Mouse (Mus musculus): ENCODE measurements around the gene Ntn1.

The Ntn1 gene

DNA sequence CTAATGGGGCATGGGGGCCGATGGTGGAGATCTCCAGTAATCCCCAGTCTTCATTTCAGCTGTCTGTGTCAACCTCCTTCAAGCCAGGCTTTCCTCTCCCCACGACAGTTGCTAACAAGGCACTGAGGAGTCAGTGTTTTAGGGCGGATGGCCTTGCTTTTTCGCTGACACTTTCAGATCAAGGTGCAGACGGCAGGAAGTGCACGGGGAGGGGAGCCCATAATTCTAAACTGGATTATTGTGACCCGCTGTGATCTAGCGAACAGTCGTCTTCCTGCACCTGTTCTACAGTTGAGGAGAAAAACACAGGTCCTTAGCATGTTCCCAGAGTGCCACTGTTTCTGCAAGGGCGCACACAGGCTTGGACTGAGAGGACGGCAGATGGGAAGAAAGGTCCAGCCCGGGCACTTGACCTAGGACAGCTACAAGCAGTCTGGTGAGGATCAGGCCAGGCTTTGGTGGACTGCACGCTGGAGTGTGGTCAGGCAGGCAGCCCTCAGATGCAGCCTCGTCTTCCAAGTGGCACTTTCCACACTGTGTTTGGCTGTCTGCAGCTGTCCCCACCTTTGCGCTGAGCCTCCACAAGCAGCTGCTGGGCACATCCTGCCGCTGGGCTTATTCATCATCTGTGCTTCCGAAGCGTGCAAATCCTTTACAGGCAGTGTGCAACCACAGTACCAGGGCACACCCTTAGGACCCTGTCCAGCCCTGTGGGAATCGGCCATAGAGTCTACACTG lies 129.7 kb downstream of the Ntn1 start:
- no peak for DNase-seq (ENCODE audit: low spot score in 2 of 2)

DNA sequence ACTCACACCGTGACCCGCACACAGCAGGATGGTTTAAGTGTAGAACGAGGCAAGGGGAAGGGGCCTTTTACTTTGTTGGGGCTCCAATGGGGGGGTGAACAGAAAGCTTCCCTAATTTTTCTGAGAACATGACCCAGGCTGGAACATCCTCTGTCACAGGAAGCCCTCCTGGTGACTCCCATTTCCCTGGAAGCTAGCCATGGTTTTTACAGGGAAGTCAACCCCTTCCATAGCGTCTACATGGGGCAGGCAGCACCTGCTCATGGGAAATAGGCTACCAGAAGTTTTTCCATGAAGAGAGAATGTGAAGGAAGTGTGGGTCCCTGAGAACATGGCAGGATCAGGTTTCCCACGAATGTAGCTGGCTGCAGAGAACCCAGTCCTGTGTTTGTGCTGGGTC lies 136.3 kb downstream of the Ntn1 start:
- DNase-seq (ENCODE audit: low spot score in 2 of 2): no peak

DNA sequence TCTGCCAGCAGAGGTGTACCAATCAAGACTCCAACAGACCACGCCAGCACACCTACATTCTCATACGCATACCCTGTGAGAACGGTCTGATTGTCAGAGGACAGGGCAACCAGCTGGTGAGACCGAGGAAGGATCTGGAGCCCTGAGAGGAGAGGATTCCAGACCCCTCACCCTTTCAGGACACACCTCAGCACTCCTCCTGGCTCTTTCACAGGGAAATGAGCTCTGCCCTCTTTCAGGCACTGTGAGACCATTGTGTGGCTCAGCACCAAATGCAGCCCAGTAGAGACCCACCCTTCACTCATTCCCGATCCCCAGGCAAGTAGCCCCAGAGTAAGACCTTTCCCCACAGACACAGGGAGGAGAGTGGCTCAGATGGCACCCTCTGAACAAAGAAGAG lies 137.5 kb downstream of the Ntn1 start:
- no peak for DNase-seq (ENCODE audit: low spot score in 2 of 2)

DNA sequence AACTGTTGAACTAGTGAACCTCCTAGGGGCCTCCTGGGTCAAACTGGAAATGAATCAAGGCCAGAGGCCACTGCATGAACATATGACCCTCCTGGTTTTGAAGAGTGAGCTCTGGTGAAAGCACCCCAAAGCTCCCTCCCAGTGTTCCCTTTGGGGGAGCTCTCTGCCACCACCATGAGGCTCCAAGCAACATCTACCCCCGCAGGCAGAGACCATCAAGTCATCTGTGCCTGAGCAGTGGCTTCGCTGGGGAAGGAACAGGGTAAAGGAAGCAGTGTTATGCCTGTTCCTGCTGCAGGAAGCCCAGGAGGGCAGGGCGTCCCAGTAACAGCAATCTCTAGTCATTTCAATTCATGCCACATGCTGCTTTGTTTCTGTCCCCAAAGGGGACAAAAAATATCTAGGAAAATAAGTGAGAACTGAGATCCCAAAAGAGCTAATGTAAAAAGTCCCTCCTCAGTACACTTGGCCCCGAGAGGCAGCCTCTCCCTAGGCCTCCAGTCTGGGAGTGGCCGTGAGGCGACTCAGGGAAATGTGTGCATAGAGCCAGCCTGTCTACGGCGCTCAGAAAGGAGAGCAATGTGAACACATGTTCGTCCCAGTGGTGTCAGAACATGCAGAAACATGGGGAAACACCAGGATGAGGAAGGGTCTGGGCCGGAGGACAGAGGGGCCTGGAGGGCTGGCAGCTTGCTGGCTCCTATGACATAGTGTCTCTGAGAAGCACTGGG lies 139.3 kb downstream of the Ntn1 start:
- DNase-seq (ENCODE audit: low spot score in 2 of 2): no peak

DNA sequence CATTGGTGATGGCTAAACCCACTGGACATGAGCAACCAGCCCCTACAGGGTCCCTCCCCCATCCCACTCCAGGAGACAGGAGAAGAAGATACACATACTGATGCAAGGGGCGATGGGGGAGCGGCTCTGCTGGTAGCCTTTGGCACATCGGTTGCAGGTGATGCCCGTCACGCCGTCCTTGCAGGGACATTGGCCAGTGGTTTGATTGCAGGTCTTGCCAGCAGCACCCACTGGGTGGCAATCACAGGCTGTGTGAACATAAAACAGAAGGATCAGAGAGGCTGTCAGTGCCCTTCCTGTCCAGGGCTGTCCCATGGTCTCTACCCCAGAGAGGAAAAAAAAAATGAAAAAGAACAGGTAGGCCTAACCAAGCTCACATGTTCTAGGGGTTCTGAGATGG lies 140.2 kb downstream of the Ntn1 start:
- no peak for DNase-seq (ENCODE audit: low spot score in 2 of 2)

DNA sequence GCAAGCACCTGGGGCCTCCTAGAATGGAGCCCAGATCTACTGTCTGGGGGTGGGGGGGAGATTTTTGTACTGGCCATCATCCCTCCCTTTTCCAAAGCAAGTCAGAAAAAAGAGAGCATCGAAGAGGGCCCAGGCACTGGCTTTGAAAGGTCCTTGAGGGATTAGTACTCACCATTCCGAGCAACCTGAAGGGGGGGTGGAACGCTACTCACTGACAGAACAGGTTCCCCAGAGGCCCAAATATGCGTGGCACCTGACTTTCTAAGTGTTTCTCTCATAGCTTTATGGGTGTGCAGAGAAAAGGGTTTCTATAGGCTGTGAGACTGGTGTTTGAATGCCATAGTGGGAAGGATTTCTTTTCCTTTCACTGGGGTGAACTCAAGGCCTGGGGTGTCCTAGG lies 142.1 kb downstream of the Ntn1 start:
- no peak for DNase-seq (ENCODE audit: low spot score in 2 of 2)

DNA sequence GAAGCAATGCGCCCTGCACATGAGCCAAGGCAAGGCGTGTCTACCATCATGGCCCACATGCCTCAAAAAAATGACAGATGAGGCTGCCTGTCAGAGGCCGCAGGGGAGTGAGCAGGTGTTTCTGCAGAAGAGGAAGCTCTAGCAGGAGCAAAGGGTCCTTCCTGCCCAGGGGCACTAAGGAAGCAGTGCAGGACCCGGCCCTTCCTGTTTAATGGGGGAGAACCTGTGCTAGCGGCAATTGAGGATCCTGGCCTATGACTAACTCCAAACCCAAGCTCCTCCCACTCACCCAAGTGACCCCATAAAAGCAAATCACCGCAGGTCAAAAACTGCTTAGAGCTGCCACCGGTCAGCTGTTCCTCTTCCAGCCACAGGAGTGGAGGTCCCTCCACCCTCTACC lies 147.1 kb downstream of the Ntn1 start:
- no peak for DNase-seq (ENCODE audit: low spot score in 2 of 2)

DNA sequence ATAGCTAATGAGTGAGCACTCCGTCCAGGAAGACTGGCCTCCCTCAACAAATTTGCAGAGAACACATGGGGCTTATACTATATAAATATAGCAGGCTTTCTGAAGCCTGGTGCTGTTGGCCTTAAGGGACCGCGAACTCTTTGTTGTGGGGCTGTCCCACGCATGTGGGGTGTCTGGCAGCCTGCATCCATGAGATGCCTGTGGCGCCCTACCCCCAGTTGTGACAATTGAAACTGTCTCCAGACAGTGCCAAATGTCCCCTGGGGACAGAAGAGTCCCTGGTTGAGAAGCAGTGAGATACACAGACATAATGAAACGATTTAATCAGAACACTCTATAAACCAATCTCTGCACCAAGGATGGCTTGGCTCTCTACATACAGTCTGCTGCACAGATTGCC lies 150.5 kb downstream of the Ntn1 start:
- DNase-seq (ENCODE audit: low spot score in 2 of 2): no peak

DNA sequence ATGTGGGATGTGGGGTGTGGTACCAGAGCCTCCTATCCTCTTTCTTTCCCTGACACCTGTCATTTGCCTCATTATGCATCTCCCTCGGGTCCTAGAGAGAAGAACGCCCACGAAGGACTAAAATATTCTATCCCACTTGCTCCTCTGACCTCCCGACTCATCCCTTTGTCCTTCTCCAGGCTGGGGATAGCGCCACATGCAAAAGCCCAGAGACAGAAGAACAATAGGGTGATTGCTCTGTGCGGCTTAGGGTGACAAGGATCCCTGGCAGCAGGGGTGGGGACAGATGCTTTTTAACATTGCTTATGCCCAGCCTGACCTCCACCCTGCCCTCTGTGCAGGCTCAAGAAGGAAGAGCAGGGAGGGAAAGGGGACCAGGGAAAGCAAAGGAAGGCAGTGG lies 152.7 kb downstream of the Ntn1 start:
- DNase-seq (ENCODE audit: low spot score in 2 of 2): no peak

DNA sequence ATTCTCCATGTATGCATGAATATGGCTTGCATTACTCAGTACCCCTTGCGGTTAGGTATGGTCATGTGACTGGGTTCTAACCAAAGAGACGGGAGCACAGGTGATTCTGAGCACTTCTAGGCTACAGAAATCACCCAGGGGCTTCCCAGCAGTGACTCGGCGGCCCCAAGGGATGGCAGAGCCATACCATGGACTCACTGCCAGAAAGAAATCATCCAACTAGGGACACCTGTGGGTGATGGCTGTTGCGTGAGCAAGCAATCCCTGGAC lies 155.7 kb downstream of the Ntn1 start:
- no peak for DNase-seq (ENCODE audit: low spot score in 2 of 2)

DNA sequence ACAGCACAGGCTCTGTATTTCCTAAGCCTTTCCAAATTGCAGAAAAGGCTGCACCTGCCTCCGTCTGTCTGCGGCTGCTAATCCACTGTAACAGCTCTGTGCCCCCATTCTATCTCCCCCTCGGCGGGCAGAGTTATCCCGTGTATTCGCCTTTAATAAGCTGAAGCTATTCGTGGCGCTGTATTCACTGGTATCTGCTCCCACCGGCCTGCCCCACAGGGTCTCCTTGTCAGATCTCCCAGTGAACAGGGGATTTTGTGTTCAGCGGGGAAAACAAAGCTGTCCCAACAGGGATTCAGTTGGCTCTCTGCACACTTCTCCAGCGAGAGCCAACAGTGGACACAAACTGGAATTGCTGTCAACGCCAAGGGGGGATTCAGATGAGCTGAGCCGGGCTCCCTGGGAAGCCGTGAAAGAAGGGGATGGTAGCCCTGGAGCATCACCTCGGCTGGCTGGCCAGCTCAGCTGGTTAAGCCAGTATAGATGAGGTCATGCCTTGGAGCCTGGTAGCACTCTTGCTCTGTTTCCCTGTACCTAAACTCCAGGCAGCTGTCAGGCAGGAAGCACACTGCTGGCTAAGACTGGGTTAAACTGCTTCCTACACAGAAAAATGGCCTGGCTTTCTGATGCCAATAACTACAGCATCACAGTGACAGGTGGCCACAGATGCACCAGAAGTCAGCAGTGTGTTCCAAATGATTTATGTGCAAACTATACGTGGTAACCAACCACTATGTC lies 156.2 kb downstream of the Ntn1 start:
- no peak for DNase-seq (ENCODE audit: low spot score in 2 of 2)

DNA sequence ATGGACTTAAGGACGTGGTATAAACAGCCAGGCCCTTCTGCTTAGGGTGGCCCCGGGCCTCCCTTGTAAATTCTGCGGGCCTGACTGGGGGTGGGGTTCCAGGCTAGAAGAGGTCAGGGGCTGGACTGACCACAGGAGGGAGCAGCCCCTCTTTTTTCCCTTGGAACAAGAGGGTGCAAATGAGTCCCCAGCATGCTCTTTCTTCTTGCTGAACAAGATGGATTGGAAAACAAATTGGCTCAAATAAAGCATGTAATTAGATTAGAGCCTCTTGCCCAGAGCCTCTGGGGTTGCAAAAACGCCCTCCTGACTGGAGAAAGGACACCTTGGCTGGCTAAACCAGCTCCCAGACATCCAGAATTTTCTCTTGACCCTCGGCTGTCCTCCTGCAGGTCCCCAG lies 160.9 kb downstream of the Ntn1 start:
- no peak for DNase-seq (ENCODE audit: low spot score in 2 of 2)

DNA sequence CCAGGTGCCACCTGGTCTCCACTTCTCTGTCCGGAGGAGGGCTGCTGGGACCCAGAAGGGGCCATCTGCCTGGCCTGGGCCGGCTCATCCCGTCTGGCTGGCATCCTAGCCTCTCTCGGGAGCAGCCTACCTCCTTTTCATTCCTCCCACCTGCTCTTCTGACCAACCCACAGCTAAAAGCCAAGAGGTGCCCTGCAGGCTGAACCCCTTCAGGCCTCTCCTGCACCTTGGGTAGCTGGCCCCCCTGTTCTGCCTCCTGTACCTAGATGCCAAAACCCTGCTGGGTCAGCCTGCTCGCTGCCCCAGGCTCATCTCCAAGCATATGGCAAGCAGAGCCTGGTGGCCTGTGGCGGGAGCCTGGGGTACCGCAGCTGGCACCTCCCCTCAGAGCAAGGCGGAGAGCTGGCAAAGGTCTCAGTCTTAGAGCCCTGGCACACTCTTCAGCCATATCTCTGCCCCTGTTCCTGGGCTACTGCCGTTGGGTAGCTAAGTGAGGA lies 167.1 kb downstream of the Ntn1 start:
- no peak for DNase-seq (ENCODE audit: low spot score in 2 of 2)

DNA sequence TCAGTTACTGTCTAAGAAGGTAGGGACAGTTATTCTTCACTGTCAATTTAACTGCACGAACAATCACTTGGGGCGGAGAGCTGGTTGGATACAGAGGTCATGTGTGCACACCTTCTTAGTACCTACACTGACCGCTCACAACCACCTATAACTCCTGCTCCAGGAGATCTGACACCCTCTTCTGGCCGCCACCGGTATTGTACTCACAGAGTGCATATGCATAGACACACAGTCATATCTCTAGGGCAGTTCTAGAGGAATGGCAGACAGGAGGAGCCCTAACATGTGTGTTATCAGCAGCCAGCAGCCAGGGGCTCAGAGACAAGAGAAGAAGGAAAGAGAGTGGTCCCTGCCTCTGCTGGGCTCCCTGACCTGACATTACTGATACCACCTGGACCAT lies 169.1 kb downstream of the Ntn1 start:
- no peak for DNase-seq (ENCODE audit: low spot score in 2 of 2)

DNA sequence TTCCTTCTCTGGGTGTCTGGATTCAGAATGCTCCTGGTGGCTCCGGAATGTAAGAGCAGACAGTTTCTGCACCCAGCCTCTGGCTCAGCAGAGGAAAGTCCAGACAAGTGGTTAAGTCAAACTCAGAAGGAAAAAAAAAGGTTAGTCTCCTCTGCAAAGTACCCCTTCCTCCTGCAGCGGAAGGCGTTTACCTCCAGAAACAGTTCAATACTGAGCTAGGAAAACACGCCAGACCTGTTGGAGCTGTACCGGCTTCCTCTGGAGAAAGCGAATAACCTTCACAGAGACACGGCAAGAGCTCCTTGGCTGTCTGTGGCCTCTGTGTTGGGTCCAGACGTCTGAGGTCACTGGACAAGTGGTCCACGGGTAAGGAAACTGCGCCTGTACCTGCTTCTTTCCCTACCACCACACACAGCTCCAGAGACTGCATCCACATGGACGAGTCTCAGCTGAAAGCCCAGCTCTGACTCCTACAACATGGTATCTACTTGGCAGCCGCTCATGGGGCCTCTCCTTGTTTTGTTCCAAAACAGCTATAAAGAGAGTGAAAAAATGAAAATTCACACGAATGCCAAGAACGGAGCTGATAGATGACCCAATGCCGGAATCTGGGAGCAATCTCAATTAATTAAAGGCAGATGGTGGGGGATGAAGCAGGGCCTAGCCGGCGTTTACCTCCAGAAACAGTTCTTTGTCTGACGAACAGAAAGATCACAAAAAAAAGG lies 171.5 kb downstream of the Ntn1 start:
- no peak for DNase-seq (ENCODE audit: low spot score in 2 of 2)

DNA sequence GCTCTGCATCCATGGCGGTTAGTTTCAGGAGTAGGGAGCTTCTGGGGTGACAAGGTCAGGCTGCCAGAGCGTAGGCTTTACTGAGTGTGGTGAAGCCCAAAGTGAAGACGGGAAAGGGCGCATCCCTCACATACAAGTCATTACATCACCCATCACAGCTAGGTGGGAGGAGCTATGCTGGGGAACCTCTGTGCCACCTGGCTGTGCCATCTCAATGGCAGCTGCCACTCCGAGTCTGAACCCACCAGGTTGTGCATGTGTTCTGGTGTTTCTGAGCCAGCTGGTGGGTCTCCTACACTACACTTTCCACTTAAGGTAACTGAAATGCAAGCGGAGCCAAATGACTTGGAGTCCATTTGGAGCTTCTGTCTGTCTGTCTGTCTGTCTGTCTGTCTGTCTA lies 172.8 kb downstream of the Ntn1 start:
- DNase-seq (ENCODE audit: low spot score in 2 of 2): no peak

DNA sequence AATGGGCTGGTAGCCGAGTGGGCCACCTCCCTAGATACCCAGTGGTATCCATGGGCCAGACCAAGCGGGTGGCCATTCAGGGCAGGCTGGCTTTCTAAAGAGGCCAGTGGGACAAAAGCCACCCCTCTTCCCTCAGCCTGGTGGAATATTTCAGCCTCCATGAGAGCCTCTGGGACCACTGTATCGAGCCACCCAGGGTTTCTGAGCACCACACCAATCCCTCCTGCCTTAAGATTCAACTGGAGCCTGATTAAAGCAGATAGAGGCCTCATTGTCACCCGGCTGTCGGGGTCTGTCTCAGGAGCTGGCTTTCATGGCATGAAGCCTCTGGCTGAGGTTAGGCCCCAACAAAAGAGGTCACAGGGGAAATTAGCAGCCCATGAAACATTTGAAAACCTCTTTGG lies 174.0 kb downstream of the Ntn1 start:
- no peak for DNase-seq (ENCODE audit: low spot score in 2 of 2)

DNA sequence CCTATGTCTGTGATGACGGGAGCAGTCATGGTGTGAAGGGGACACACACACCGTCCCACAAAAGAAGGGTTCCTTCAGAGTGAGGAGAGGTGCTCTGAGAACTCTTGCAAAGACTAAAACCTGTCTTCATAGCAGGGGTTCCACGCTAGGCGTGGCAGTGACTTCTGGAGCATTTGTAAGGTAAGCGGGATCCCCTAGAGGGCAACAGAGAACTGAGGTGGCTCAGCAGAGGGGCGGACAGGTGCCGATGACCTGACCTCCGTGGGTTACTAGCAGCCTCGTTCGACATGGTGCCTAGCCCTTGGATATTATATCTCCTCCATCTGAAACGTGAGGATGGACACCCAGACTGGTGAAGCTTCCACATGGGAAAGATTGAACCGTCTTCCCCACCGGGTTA lies 177.5 kb downstream of the Ntn1 start:
- DNase-seq (ENCODE audit: low spot score in 2 of 2): no peak

DNA sequence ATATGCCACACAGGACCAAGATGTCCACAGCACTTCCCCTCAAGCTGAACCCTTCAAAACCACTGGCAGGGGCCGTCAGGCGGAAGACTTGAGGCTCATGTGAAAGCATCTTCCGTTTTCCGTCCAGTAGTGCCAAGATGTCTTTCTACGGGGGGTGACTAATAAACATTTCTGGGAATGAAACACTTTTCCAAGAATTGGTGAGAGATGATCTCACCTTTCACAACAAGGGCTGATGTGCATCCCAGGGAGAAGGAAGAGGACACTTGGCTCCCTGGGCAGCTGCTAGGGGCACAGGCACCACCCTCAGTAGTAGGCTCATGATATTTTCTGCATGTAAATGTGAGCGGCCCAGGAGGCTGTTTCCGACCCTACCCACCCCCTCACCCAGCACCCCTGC lies 178.4 kb downstream of the Ntn1 start:
- DNase-seq (ENCODE audit: low spot score in 2 of 2): no peak

DNA sequence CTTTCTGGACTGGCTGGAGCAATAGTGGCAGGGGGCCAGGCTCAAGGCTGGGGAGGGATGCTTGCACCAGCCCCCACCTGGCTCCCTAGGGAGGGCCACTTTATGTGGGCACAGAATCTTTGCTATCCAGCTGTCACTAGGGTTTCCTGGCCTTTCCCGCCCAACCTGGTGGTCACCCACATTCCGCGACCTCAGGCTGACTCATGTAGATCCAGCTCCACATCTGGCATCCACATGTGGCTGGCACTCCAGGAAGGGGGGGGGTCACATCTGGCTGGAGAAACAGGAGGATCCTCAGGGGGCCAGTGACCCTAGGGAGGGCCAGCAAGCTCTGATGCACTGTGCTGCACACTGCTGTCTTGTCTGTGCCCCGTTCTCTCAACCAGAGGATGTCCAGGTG lies 179.9 kb downstream of the Ntn1 start:
- no peak for DNase-seq (ENCODE audit: low spot score in 2 of 2)

DNA sequence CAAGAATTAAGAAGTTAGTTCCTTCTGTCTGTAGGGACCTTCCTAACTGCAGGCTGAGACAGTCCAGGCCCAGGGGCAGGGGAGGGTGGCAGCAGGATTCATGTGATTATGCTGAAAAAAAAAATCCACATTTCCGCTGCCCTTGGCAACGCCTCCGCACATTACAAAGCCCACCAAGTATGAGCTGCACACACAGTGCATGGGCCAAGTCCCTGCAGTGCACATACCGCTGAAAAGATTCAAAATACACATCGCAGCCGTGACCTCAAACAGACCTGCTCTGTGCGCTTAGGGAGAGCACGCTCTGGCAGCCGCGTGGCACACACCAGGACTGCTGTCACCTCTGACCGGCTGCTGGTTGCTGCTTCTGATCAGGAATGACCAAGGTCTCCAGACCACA lies 184.6 kb downstream of the Ntn1 start:
- DNase-seq (ENCODE audit: low spot score in 2 of 2): no peak

DNA sequence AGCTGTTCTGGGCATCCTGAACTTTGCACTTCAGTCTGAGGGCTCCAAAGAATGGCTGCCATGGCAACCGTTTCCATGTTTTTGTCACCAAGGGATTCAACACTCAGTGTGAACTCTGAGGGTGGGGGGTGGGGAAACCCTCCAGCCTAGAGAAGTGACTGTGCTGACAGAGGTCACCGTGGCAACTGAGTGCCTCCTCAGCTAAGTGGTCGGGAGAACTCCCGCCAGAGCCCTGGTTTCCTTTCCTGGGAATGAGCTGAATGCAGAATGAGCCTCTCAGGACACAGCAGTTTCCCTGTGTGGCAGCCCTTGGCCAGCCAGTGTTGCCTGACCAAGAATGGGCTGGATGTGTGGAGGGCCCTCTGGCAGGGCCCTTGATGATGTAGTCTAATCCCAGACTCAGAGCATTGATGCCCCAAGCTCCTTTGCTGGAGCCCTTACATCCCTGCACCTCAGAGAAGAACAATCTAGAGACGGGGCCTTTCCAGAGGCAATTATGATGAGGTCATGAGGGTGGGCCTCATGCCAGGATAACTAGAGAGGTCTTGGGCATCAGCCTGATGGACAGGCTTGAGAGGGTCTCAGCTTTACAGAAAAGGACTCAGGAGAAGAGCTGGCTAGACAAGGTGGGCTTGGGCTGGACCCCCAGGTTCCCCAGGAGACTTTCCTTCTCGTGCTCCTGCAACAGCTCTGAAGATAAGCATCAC lies 185.3 kb downstream of the Ntn1 start:
- no peak for DNase-seq (ENCODE audit: low spot score in 2 of 2)
